Mouse (Mus musculus): ENCODE data around the gene Srm. TPM values are rescaled to one million over a fixed set of nuclear protein-coding genes. Genes with fewer than 3 reads are reported as not detected.

Srm gene
- total and polyA plus RNA-seq, 3 experiments = 136 to 640 (median 151) TPM

DNA sequence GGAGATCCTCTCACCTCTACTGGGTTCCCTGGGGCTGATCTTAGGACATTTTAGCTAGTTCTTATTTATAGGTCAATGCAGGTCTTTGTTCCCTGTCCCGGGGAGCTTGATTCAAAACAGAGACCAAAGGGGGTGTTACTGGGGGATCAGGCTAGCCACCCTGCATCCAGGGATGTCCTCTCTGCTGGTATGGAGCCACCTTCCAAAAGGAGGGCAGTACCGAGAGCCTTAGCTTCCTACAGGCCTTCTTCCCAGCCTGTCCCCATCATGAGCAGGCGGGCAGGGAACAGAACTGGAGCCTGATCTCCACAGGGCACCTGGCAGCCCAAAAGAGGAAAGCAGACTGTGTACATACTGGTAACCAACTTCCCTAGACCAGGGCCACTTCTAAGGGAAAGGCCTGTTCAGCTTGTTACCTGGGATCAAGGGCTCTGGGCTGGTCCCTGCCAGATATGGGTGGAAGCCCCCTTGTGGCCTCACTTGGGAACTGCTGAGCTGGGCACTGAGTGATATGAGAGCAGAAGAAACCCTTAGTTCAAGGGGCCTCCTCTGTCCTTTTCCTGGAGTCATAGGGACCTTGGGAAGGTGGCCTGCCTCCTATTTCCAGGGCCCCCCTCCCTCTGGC lies 13.3 kb downstream of the Srm start (continued):
- TF ChIP-seq JUND (conservative IDR thresholded peaks at IDR 0.05; ENCODE audit: low read depth, low read length) (no peak), CTCF (conservative IDR thresholded peaks at IDR 0.05 in 1 of 2, IDR thresholded peaks at IDR 0.05 in 1 of 2; ENCODE audit: low read depth in 2 of 2, low read length in 2 of 2) (peak; percentile 64 to 73), POLR2AphosphoS2 (IDR thresholded peaks at IDR 0.05; ENCODE audit: low read depth, low read length) (no peak), E2F4 (IDR thresholded peaks at IDR 0.05; ENCODE audit: insufficient replicate concordance, low read depth, low read length) (no peak), GABPA (IDR thresholded peaks at IDR 0.05; ENCODE audit: insufficient replicate concordance, low read depth, low read length) (no peak), MEF2A (IDR thresholded peaks at IDR 0.05; ENCODE audit: borderline replicate concordance, low read depth, low read length) (no peak), IRF4 (IDR thresholded peaks at IDR 0.05; ENCODE audit: low read depth, low read length) (peak; percentile 14; the same call in 1 of the 2 replicates)

DNA sequence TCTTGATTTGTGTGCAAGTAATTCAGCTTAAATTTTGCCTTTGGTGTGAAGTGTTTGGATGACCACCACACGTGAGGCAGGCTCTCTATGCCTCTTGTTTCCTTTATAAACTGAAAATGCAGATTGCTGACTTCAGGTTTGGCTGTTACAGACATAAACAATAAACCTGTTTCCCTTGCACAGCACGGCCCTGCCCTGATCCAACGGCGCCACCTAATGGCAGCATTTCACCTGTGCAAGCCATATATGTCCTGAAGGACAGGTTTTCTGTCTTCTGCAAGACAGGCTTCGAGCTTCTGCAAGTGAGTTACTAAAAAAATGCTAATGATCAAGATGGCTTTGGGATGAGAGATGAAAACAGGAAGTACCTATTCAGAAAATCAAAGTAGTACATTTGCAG lies 16.5 kb downstream of the Srm start:
- no peaks in the 10 kb centered on the region for H3K9me3 ChIP-seq (replicated peaks; ENCODE audit: low read length)
- peak; percentile 72 for DNase-seq (ENCODE audit: extremely low read depth)
- no peak overlapping the region for H3K27ac ChIP-seq (ENCODE audit: insufficient read depth, low read depth)
- TF ChIP-seq TCF12 (IDR thresholded peaks at IDR 0.05; ENCODE audit: low read depth, low read length) = no peak
- peak; percentile 63 to 91 for TF ChIP-seq CTCF (conservative IDR thresholded peaks at IDR 0.05 in 1 of 2, IDR thresholded peaks at IDR 0.05 in 1 of 2; ENCODE audit: low read depth in 2 of 2, low read length in 2 of 2)
- no peak for TF ChIP-seq TBP (conservative IDR thresholded peaks at IDR 0.05; ENCODE audit: low read depth, low read length)
- peak; percentile 55 for TF ChIP-seq SMC3 (IDR thresholded peaks at IDR 0.05; ENCODE audit: low read depth, low read length)
- TF ChIP-seq ETS1 (conservative IDR thresholded peaks at IDR 0.05; ENCODE audit: low read depth, low read length) = no peak
- peak; percentile 92 for TF ChIP-seq RAD21 (IDR thresholded peaks at IDR 0.05; ENCODE audit: low read depth, low read length)
- no peak for TF ChIP-seq EP300 (IDR thresholded peaks at IDR 0.05; ENCODE audit: low read length)
- no peak for TF ChIP-seq ZMIZ1 (IDR thresholded peaks at IDR 0.05; ENCODE audit: low read depth, low read length)
- no peak for TF ChIP-seq ZC3H11A (IDR thresholded peaks at IDR 0.05; ENCODE audit: low read depth, low read length)
- no peak for TF ChIP-seq ZNF384 (IDR thresholded peaks at IDR 0.05; ENCODE audit: low read depth, low read length)
- no peak for TF ChIP-seq MXI1 (IDR thresholded peaks at IDR 0.05; ENCODE audit: low read depth, low read length)
- no peak for TF ChIP-seq MEF2A (IDR thresholded peaks at IDR 0.05; ENCODE audit: borderline replicate concordance, low read depth, low read length)
- no peak for TF ChIP-seq MAZ (IDR thresholded peaks at IDR 0.05; ENCODE audit: low read depth, low read length)
- TF ChIP-seq POLR2A (IDR thresholded peaks at IDR 0.05; ENCODE audit: low read depth, low read length) = no peak
- no peak for TF ChIP-seq IRF4 (IDR thresholded peaks at IDR 0.05; ENCODE audit: low read depth, low read length)
- TF ChIP-seq CHD1 (IDR thresholded peaks at IDR 0.05; ENCODE audit: low read depth, low read length) = no peak
- TF ChIP-seq JUND (conservative IDR thresholded peaks at IDR 0.05; ENCODE audit: low read depth, low read length) = no peak
- no peak for TF ChIP-seq USF2 (conservative IDR thresholded peaks at IDR 0.05; ENCODE audit: low read depth, low read length)
- TF ChIP-seq SIN3A (IDR thresholded peaks at IDR 0.05; ENCODE audit: low read length) = no peak
- TF ChIP-seq NELFE (IDR thresholded peaks at IDR 0.05; ENCODE audit: low read depth, low read length) = 0 out of 2 replicates have a peak, but pooled peaks have one; percentile 25
- TF ChIP-seq MYC (IDR thresholded peaks at IDR 0.05; ENCODE audit: low read depth, low read length) = no peak
- no peak for TF ChIP-seq CHD2 (IDR thresholded peaks at IDR 0.05; ENCODE audit: low read length)
- TF ChIP-seq E2F4 (IDR thresholded peaks at IDR 0.05; ENCODE audit: insufficient replicate concordance, low read depth, low read length) = no peak
- TF ChIP-seq ZKSCAN1 (IDR thresholded peaks at IDR 0.05; ENCODE audit: borderline replicate concordance, low read depth, low read length) = no peak
- no peak for TF ChIP-seq POLR2AphosphoS2 (IDR thresholded peaks at IDR 0.05; ENCODE audit: low read depth, low read length)
- in situ Hi-C loops (cut with MboI; ENCODE audit: low pct_ligation_motif_present, low pct_unique_long_range_greater_than_20kb, low sequenced_read_pairs) (loop anchor here (25.0 kb wide), 1 partner anchor 445 kb away; the partner anchor contains the start of genes Fbxo2, Fbxo44 and Fbxo6), dilution Hi-C loops (cut with MboI; ENCODE audit: extremely low pct_ligation_motif_present, extremely low pct_unique_long_range_greater_than_20kb, low sequenced_read_pairs) (no loop called here)
- H3K4me3 ChIP-seq (replicated peaks in 1 of 3; ENCODE audit: low read depth in 2 of 3, low read length in 2 of 3, poor library complexity in 1 of 3) = no peak overlapping the region
- peaks cover 0 to 10% of the 10 kb centered on the region in 2 experiments; a peak in 2 of 4 replicates for H3K4me1 ChIP-seq (ENCODE audit: control insufficient read depth in 1 of 2, insufficient read depth in 2 of 2)
- no peaks in the 10 kb centered on the region for H3K27me3 ChIP-seq (replicated peaks)
- no peak overlapping the region for H3K9ac ChIP-seq (ENCODE audit: insufficient read depth, low read depth)
- peaks cover 4 to 34% of the 10 kb centered on the region in 2 experiments for H3K36me3 ChIP-seq (replicated peaks in 1 of 2; ENCODE audit: control insufficient read depth in 1 of 2, insufficient read depth in 1 of 2, low read length in 1 of 2)
- no peaks in the 10 kb centered on the region for H3K79me2 ChIP-seq (replicated peaks; ENCODE audit: control insufficient read depth, extremely low read depth, insufficient read depth, poor library complexity, severe bottlenecking)
- H3K4me2 ChIP-seq (ENCODE audit: insufficient read depth, low read depth, poor library complexity, severe bottlenecking) = no peak overlapping the region

All from CH12.LX (cell line).